Mouse (Mus musculus) CH12.LX (cell line): ENCODE measurements around the gene Mfsd11. TPM values are rescaled to one million over a fixed set of nuclear protein-coding genes. Genes with fewer than 3 reads are reported as not detected.
A peak's percentile ranks its signal among the peaks of the same experiment; 100 is the strongest.

ENCODE experiments used
- DNase-seq: peaks from one replicate; pipeline ENCODE4 v3.0.0-alpha.2; 2013; ENCODE audit errors: extremely low read depth
- H3K27ac ChIP-seq: 2 replicates; pipeline ENCODE4 v1.5.1; 2012; ENCODE audit warnings: low read depth, mild to moderate bottlenecking, control low read depth, moderate library complexity; ENCODE audit not compliant: insufficient read depth
- H3K27me3 ChIP-seq: replicated peaks from 2 replicates; pipeline ENCODE3; 2012; ENCODE audit warnings: inconsistent platforms
- H3K36me3 ChIP-seq, 2 experiments: replicated peaks in 1 of 2; 2 replicates each; pipeline versions ENCODE3 to v1.6.1; 2012; ENCODE audit warnings: inconsistent platforms in 1 of 2, low read length in 1 of 2, mild to moderate bottlenecking in 1 of 2, mixed read lengths in 1 of 2, moderate library complexity in 1 of 2; ENCODE audit not compliant: control insufficient read depth in 1 of 2, insufficient read depth in 1 of 2
- H3K4me1 ChIP-seq, 2 experiments: 2 replicates each; pipeline ENCODE4 v1.6.1; 2012; ENCODE audit warnings: inconsistent platforms in 1 of 2, moderate library complexity in 1 of 2; ENCODE audit not compliant: insufficient read depth in 2 of 2, control insufficient read depth in 1 of 2
- H3K4me2 ChIP-seq: 2 replicates; pipeline ENCODE4 v1.6.1; 2012; ENCODE audit warnings: low read depth, mild to moderate bottlenecking, control low read depth; ENCODE audit not compliant: poor library complexity, insufficient read depth, severe bottlenecking
- H3K4me3 ChIP-seq, 3 experiments: fragments of 150-350 bp in 1 of 3; sonication (generic) in 1 of 3; replicated peaks in 1 of 3; 2 replicates each; pipeline versions ENCODE3 to v1.5.1; 2011 to 2012; ENCODE audit warnings: low read depth in 2 of 3, low read length in 2 of 3, mild to moderate bottlenecking in 2 of 3, moderate library complexity in 2 of 3, control low read depth in 1 of 3, improper control_type of control experiment in 1 of 3, inconsistent platforms in 1 of 3, mixed read lengths in 1 of 3; ENCODE audit not compliant: poor library complexity in 1 of 3
- H3K79me2 ChIP-seq: replicated peaks from 2 replicates; pipeline ENCODE4 v1.6.1; 2012; ENCODE audit warnings: mild to moderate bottlenecking, moderate library complexity; ENCODE audit not compliant: control insufficient read depth, poor library complexity, insufficient read depth, severe bottlenecking; ENCODE audit errors: extremely low read depth
- H3K9ac ChIP-seq: 2 replicates; pipeline ENCODE4 v1.6.1; 2012; ENCODE audit warnings: low read depth, mild to moderate bottlenecking, control low read depth, moderate library complexity; ENCODE audit not compliant: insufficient read depth
- H3K9me3 ChIP-seq: replicated peaks from 2 replicates; pipeline ENCODE3; 2012; ENCODE audit warnings: low read length, inconsistent platforms, mixed read lengths
- BHLHE40 ChIP-seq: IDR thresholded peaks from 2 replicates; pipeline ENCODE4 v1.6.1; 2011; ENCODE audit warnings: mild to moderate bottlenecking, low read depth, low read length, improper control_type of control experiment
- CHD2 ChIP-seq: IDR thresholded peaks from 2 replicates; pipeline ENCODE4 v1.6.1; 2011; ENCODE audit warnings: low read length, improper control_type of control experiment
- CTCF ChIP-seq, 2 experiments: IDR thresholded peaks in 1 of 2; conservative IDR thresholded peaks in 1 of 2; 2 replicates each; pipeline ENCODE4 v1.5.1; 2011 to 2012; ENCODE audit warnings: low read depth in 2 of 2, low read length in 2 of 2, improper control_type of control experiment in 1 of 2, inconsistent platforms in 1 of 2, mild to moderate bottlenecking in 1 of 2, moderate library complexity in 1 of 2
- ELF1 ChIP-seq: IDR thresholded peaks from 2 replicates; pipeline ENCODE4 v1.6.1; 2014; ENCODE audit warnings: low read depth, mild to moderate bottlenecking, inconsistent platforms, low read length, improper control_type of control experiment
- EP300 ChIP-seq: IDR thresholded peaks from 2 replicates; pipeline ENCODE4 v1.6.1; 2011; ENCODE audit warnings: low read length, improper control_type of control experiment
- ETS1 ChIP-seq: conservative IDR thresholded peaks from 2 replicates; pipeline ENCODE4 v1.6.1; 2012; ENCODE audit warnings: low read depth, mild to moderate bottlenecking, inconsistent platforms, low read length, improper control_type of control experiment, moderate library complexity
- IRF4 ChIP-seq: IDR thresholded peaks from 2 replicates; pipeline ENCODE4 v1.6.1; 2014; ENCODE audit warnings: low read depth, mild to moderate bottlenecking, inconsistent platforms, low read length, improper control_type of control experiment
- JUN ChIP-seq: IDR thresholded peaks from 2 replicates; pipeline ENCODE4 v1.6.1; 2011; ENCODE audit warnings: low read depth, mild to moderate bottlenecking, low read length, improper control_type of control experiment, moderate library complexity; ENCODE audit not compliant: insufficient read depth
- JUND ChIP-seq: conservative IDR thresholded peaks from 2 replicates; pipeline ENCODE4 v1.6.1; 2011; ENCODE audit warnings: low read depth, low read length, improper control_type of control experiment
- KAT2A ChIP-seq: IDR thresholded peaks from 2 replicates; pipeline ENCODE4 v1.6.1; 2012; ENCODE audit warnings: low read length, improper control_type of control experiment, inconsistent platforms; ENCODE audit not compliant: insufficient replicate concordance
- MAZ ChIP-seq: IDR thresholded peaks from 2 replicates; pipeline ENCODE4 v1.6.1; 2012; ENCODE audit warnings: low read depth, mild to moderate bottlenecking, inconsistent platforms, low read length, improper control_type of control experiment, moderate library complexity
- MEF2A ChIP-seq: IDR thresholded peaks from 2 replicates; pipeline ENCODE4 v1.6.1; 2014; ENCODE audit warnings: low read depth, mild to moderate bottlenecking, inconsistent platforms, low read length, improper control_type of control experiment, borderline replicate concordance
- MXI1 ChIP-seq: IDR thresholded peaks from 2 replicates; pipeline ENCODE4 v1.6.1; 2011; ENCODE audit warnings: mild to moderate bottlenecking, low read depth, low read length, improper control_type of control experiment
- MYC ChIP-seq: IDR thresholded peaks from 2 replicates; pipeline ENCODE4 v1.6.1; 2011; ENCODE audit warnings: low read depth, mild to moderate bottlenecking, improper control_type of control experiment, low read length
- NELFE ChIP-seq: IDR thresholded peaks from 2 replicates; pipeline ENCODE4 v1.6.1; 2011; ENCODE audit warnings: low read depth, low read length, improper control_type of control experiment
- NRF1 ChIP-seq: IDR thresholded peaks from 2 replicates; pipeline ENCODE4 v1.6.1; 2014; ENCODE audit warnings: low read depth, mild to moderate bottlenecking, inconsistent platforms, low read length, improper control_type of control experiment, moderate library complexity
- PAX5 ChIP-seq: IDR thresholded peaks from 2 replicates; pipeline ENCODE4 v1.6.1; 2012; ENCODE audit warnings: low read length, inconsistent platforms, mixed read lengths
- POLR2A ChIP-seq: IDR thresholded peaks from 2 replicates; pipeline ENCODE4 v1.6.1; 2011; ENCODE audit warnings: low read depth, mild to moderate bottlenecking, improper control_type of control experiment, low read length
- POLR2AphosphoS2 ChIP-seq: IDR thresholded peaks from 2 replicates; pipeline ENCODE4 v1.6.1; 2011; ENCODE audit warnings: low read depth, low read length, improper control_type of control experiment
- RAD21 ChIP-seq: IDR thresholded peaks from 2 replicates; pipeline ENCODE4 v1.6.1; 2011; ENCODE audit warnings: low read depth, mild to moderate bottlenecking, low read length, improper control_type of control experiment, moderate library complexity
- SIN3A ChIP-seq: IDR thresholded peaks from 2 replicates; pipeline ENCODE4 v1.6.1; 2012; ENCODE audit warnings: low read length, improper control_type of control experiment, inconsistent platforms
- SMC3 ChIP-seq: IDR thresholded peaks from 2 replicates; pipeline ENCODE4 v1.6.1; 2011; ENCODE audit warnings: low read depth, low read length, improper control_type of control experiment
- TCF12 ChIP-seq: IDR thresholded peaks from 2 replicates; pipeline ENCODE4 v1.6.1; 2014; ENCODE audit warnings: low read depth, mild to moderate bottlenecking, inconsistent platforms, low read length, improper control_type of control experiment
- USF2 ChIP-seq: conservative IDR thresholded peaks from 2 replicates; pipeline ENCODE4 v1.6.1; 2011; ENCODE audit warnings: low read depth, low read length, improper control_type of control experiment
- ZC3H11A ChIP-seq: IDR thresholded peaks from 2 replicates; pipeline ENCODE4 v1.6.1; 2012; ENCODE audit warnings: low read depth, mild to moderate bottlenecking, inconsistent platforms, low read length, improper control_type of control experiment
- ZKSCAN1 ChIP-seq: IDR thresholded peaks from 2 replicates; pipeline ENCODE4 v1.6.1; 2012; ENCODE audit warnings: low read depth, inconsistent platforms, low read length, improper control_type of control experiment, borderline replicate concordance
- ZMIZ1 ChIP-seq: IDR thresholded peaks from 2 replicates; pipeline ENCODE4 v1.6.1; 2012; ENCODE audit warnings: low read depth, mild to moderate bottlenecking, inconsistent platforms, low read length, improper control_type of control experiment
- ZNF384 ChIP-seq: IDR thresholded peaks from 2 replicates; pipeline ENCODE4 v1.6.1; 2012; ENCODE audit warnings: low read depth, low read length, improper control_type of control experiment, inconsistent platforms
- dilution Hi-C: fragments of 300-500 bp; cut with MboI; formaldehyde crosslinking; loops from 2 replicates; pipeline ENCODE4 v1.14.3; 2020; ENCODE audit warnings: low sequenced_read_pairs; ENCODE audit not compliant: extremely low pct_unique_long_range_greater_than_20kb, extremely low pct_ligation_motif_present
- in situ Hi-C: fragments of 300-500 bp; cut with MboI; formaldehyde crosslinking; loops from 3 replicates; pipeline ENCODE4 v1.14.3; 2019; ENCODE audit warnings: low sequenced_read_pairs, low pct_ligation_motif_present, low pct_unique_long_range_greater_than_20kb, mixed read lengths
- polyA plus RNA-seq: library from polyadenylated mRNA; unstranded; fragments of >175 nt; gene quantifications from 2 replicates; pipeline ENCODE4 v1.2.1, GENCODE M21; 2012; ENCODE audit warnings: low read depth; ENCODE audit not compliant: insufficient read length
- total RNA-seq, 2 experiments: library from RNA; depleted of rRNA; stranded (reverse); fragments of 300-350 nt in 1 of 2; fragments of >200 nt in 1 of 2; gene quantifications; 2 replicates each; pipeline ENCODE4 v1.2.3; 2012 to 2014

Gene Mfsd11
- total and polyA plus RNA-seq, 3 experiments: 4.1 to 17.7 (median 13.2) TPM

GRCm38 (mm10) chr11:116884061-116884460 lies 31.8 kb downstream of the Mfsd11 start:
- TF ChIP-seq NELFE (no peak), POLR2AphosphoS2 (no peak), NRF1 (no peak), MYC (no peak), ZNF384 (no peak)

DNA sequence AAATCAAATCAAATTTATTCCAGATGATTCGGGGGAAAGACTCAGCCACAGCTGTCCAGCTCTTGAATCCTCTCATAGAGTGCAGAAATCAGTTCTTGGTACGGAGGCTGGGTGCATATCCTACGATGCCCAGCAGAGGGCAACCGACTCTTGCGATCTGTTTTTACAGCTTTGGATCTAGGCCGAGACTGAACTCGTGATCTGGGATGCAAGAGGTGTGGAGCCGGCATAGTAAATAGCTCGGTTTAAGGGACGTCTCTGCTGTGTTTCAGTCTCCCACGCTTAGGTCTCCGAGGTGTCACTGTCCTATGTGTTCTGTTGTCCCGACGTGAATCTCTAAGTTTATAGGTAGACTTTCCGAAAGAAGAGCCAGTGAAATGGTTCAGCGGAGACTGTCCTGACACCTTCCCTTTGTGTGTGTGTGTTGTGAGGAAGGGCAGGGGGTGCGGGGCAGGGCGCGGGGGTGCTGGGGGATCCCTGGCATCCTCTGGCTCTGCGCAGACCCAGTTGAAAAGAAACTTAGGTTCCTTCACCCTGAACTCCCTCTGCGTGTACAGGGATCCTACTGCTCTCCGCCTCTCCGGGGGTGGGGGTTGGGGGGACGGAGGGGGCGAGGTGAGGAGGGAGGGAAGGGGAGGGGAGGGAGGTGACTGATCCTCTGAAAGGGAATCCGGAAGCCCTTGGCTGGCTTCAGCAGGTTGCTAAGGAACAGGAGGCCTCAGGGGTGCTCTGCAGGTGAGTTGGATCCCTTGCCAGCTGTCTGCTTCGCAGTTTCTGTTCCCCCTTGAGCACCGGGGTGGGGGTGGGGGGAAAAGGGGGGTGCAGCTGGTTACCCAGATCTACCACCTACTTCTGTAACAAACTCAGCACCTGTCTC lies 33.3 kb downstream of the Mfsd11 start:
- Histone ChIP-seq H3K9ac (no peak overlapping the region), H3K9me3 (no peaks in the 10 kb centered on the region), H3K4me2 (peak overlapping the region; percentile 89), H3K27ac (no peak overlapping the region), H3K27me3 (peaks cover 52% of the 10 kb centered on the region), H3K4me3 (no peak overlapping the region), H3K4me1 (peaks cover 5 to 13% of the 10 kb centered on the region in 2 experiments; a peak in 3 of 4 replicates), H3K36me3 (no peaks in the 10 kb centered on the region), H3K79me2 (no peaks in the 10 kb centered on the region)
- in situ Hi-C loops (loop anchor here (5.0 to 10.0 kb wide), 2 partner anchors 157 to 289 kb away; no protein-coding TSS in a partner anchor), dilution Hi-C loops (no loop called here)
- TF ChIP-seq ZMIZ1: no peak
- TF ChIP-seq RAD21: peak; percentile 98
- no peak for TF ChIP-seq PAX5
- TF ChIP-seq KAT2A: no peak
- TF ChIP-seq SIN3A: 0 out of 2 replicates have a peak, but pooled peaks have one; percentile 20
- peak; percentile 96 to 99 for TF ChIP-seq CTCF (conservative IDR thresholded peaks at IDR 0.05 in 1 of 2, IDR thresholded peaks at IDR 0.05 in 1 of 2; ENCODE audit: low read depth in 2 of 2, low read length in 2 of 2)
- TF ChIP-seq SMC3: peak; percentile 99
- TF ChIP-seq ETS1: peak; percentile 76
- peak; percentile 68 for TF ChIP-seq EP300
- TF ChIP-seq ZC3H11A: peak; percentile 96
- peak; percentile 57; the same call in 1 of the 2 replicates for TF ChIP-seq MYC
- no peak for TF ChIP-seq JUND
- TF ChIP-seq NRF1: no peak
- TF ChIP-seq IRF4: peak; percentile 81
- 0 out of 2 replicates have a peak, but pooled peaks have one; percentile 9 for TF ChIP-seq USF2
- TF ChIP-seq ZNF384: no peak
- peak; percentile 72 for TF ChIP-seq MEF2A
- TF ChIP-seq MAZ: peak; percentile 73; the same call in 1 of the 2 replicates
- TF ChIP-seq CHD2: peak; percentile 66; the same call in 1 of the 2 replicates
- peak; percentile 77 for TF ChIP-seq ELF1
- TF ChIP-seq ZKSCAN1: no peak
- TF ChIP-seq JUN: no peak
- TF ChIP-seq TCF12: peak; percentile 91
- TF ChIP-seq MXI1: no peak
- no peak for TF ChIP-seq POLR2A
- peak; percentile 39; the same call in 1 of the 2 replicates for TF ChIP-seq NELFE
- TF ChIP-seq BHLHE40: peak; percentile 82
- peak; percentile 88 for DNase-seq

More at GRCm38 (mm10) chr11:116884061-116884460, 31.8 kb downstream of the Mfsd11 start:
- Histone ChIP-seq H3K27ac (no peak overlapping the region), H3K4me3 (no peak overlapping the region), H3K4me2 (no peak overlapping the region), H3K4me1 (peaks cover 5 to 13% of the 10 kb centered on the region in 2 experiments; a peak in 3 of 4 replicates), H3K79me2 (no peaks in the 10 kb centered on the region), H3K9me3 (no peaks in the 10 kb centered on the region), H3K9ac (no peak overlapping the region), H3K27me3 (peaks cover 38% of the 10 kb centered on the region), H3K36me3 (no peaks in the 10 kb centered on the region)
- dilution Hi-C loops (no loop called here), in situ Hi-C loops (loop anchor here (10.0 kb wide), 1 partner anchor 291 kb away; no protein-coding TSS in a partner anchor)
- no peak for DNase-seq
